Mouse (Mus musculus) liver, adult 2 months (tissue): ENCODE measurements around the gene Galntl6.

ENCODE experiments used
- CTCF ChIP-seq: fragments of 200-500 bp; IDR thresholded peaks from 2 replicates; pipeline ENCODE4 v1.5.1; 2011; ENCODE audit warnings: low read depth, low read length, control low read depth
- POLR2A ChIP-seq: fragments of 200-500 bp; IDR thresholded peaks from 2 replicates; pipeline ENCODE4 v1.6.1; 2011; ENCODE audit warnings: low read length, control low read depth; ENCODE audit not compliant: insufficient read depth; ENCODE audit errors: extremely low read depth

GRCm38 (mm10) chr8:58677847-58678450 lies 234.5 kb downstream of the Galntl6 start:
- TF ChIP-seq CTCF (no peak), POLR2A (no peak)
